Mouse (Mus musculus) splenic B cell, adult 2 months (primary cell): ENCODE data around the gene Hnrnph3.
A peak's percentile ranks its signal among the peaks of the same experiment; 100 is the strongest.

Experiments used
- DNase-seq: peaks from one replicate; pipeline ENCODE4 v3.0.0-alpha.2; 2011; ENCODE audit warnings: low read depth, low spot score
- H3K27me3 ChIP-seq: 2 replicates; pipeline ENCODE4 v1.6.1; 2012; ENCODE audit warnings: mild to moderate bottlenecking, low read length, moderate library complexity, mixed read lengths; ENCODE audit not compliant: control insufficient read depth, poor library complexity, insufficient read depth, severe bottlenecking
- H3K36me3 ChIP-seq: 2 replicates; pipeline ENCODE4 v1.6.1; 2012; ENCODE audit warnings: mild to moderate bottlenecking, low read length, moderate library complexity, mixed read lengths; ENCODE audit not compliant: control insufficient read depth, poor library complexity, insufficient read depth, severe bottlenecking

Gene Hnrnph3

DNA sequence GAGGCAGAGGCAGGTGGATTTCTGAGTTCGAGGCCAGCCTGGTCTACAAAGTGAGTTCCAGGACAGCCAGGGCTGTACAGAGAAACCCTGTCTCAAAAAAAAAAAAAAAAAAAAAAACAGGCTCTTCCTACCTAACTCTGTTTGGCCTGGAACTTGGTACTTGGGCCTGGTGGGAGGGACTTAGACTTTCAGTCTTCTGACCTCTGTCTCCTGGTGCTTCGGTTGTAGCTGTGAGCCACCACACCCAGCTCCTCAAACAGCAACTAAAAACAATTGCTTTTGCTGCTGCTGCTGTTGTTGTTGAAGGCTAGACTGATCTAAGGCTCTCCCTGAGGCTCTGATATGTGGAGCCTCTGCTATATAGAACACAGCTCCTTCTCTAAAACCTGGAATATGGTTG, 25.1 kb upstream of the Hnrnph3 start:
- DNase-seq: no peak
- Histone ChIP-seq H3K27me3 (no peaks in the 10 kb centered on the region), H3K36me3 (no peaks in the 10 kb centered on the region)

DNA sequence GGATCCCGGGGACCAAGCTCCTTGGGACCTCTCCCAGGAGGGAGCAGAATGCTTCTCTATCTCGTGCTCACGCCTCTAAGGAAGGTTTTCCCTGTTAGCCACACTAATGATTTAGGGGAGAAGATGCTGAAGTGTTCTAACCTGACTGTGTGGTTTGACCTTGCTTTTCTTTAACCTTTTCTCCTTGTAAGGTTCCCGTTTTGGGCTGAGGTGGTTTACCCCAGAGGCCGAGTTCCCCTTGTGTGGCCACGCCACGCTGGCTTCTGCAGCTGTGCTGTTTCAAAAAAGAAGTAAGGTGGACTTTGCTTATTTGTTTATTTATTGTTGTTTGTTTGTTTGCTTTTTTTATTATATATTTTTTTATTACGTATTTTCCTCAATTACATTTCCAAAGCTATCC, 23.7 kb upstream of the Hnrnph3 start:
- no peaks in the 10 kb centered on the region for H3K36me3 ChIP-seq
- no peaks in the 10 kb centered on the region for H3K27me3 ChIP-seq
- peak; percentile 46 for DNase-seq

DNA sequence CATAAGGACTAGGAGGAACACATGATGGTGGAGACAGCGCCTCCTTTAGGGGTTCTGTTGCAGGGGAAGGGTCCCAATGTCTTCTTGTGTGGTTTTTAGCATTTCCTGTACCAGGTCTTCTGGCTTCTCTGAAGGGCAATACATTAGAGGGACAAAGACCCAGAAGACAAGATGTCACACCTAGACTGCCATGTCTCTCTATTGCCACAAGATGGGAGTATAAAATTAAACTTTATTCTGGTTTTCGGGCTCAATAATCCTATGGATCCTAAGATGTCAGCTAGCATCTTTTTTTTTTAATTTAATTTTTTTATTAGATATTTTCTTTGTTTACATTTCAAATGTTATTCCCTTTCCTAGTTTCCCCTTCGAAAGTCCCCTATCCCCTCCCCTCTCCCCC, 19.1 kb upstream of the Hnrnph3 start:
- Histone ChIP-seq H3K27me3 (no peaks in the 10 kb centered on the region), H3K36me3 (no peaks in the 10 kb centered on the region)
- DNase-seq: no peak

DNA sequence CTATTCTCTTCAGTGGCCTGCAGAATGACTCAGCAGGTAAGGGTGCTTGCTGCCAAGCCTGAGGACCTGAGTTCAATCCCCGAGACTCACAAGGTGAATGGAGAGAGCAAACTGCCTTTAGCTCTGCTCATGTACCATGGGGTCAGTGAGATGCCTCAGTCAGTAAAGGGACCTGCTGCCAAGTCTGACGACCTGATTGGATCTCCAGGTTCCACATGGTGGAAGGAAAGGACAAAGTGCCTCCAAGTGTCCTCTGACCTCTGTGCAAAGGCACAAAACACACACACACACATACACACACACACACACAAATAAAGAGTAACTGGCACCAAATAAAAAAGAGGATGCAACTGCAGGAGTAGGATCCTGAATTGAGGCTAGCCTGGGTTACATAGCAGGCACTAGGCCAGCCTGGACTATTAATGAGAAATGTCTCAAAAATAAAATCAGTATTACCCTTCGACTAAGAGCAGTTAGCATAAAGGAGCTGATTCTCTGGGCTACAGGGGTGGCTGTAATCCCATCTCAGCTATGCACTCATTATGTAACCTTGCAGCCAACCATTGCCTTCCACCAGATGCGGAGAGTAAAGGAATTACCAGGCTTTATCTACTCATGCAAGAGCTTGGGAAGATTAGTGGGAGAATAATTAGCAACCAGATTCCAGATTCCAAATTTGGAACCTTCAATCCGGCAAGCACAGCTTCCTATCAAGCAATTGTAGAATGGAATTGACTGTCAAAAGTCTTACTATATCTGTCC, 16.0 kb upstream of the Hnrnph3 start:
- no peaks in the 10 kb centered on the region for H3K36me3 ChIP-seq
- H3K27me3 ChIP-seq: no peaks in the 10 kb centered on the region
- DNase-seq: no peak

DNA sequence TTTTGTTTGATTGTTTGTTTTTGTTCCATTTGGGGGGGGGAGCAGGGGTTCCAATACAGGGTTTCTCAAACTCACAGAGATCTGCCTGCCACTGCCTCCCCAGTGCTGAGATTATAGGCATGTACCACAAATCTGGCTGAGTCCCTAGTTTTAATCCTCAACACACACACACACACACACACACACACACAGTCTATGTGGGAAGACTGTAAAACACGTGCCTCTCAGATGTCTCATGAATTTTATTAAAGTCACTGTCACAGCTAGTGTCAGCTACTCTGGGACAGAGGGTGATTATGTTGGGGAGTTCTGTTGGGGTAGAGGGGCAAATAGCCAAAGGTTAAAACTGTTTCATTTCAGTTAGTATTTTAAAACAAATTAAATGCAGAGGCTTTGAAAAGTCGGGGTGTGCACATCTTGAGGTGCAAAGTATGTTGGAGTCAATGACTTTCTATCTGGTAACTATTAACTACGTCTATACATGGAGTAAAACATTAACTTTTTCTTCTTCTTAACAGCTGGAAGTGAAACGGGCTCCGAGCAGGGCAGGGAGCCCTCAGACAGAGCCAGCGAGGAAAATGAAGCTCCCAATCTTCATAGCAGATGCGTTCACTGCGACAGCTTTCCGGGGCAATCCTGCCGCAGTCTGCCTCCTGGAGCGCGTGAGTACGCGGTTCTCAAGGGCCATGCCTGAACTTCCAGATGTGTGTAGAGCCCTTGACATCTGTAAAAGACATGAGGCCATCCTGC, 14.7 kb upstream of the Hnrnph3 start:
- H3K36me3 ChIP-seq: no peaks in the 10 kb centered on the region
- H3K27me3 ChIP-seq: no peaks in the 10 kb centered on the region
- no peak for DNase-seq

DNA sequence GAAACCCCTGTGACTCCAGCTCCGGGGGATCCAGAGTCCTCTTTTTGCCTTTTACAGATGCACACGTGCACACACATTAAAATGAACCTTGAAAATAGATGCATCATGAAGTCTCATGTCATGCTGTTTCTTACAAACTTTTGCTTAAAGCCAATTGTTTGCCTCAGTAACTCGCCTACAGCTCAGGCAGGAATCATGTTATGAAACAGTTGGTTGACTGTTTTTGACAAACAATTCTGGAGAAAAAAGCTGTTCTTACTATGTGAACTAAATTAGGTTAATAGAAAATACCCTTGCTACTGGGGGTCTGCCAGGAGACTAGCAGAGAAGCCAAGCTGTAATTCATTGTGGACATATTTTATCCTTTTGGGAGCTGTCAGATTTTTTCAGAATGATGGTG, 8.9 kb upstream of the Hnrnph3 start:
- DNase-seq: no peak
- Histone ChIP-seq H3K27me3 (no peaks in the 10 kb centered on the region; the same call in 1 of the 2 replicates), H3K36me3 (no peaks in the 10 kb centered on the region)

DNA sequence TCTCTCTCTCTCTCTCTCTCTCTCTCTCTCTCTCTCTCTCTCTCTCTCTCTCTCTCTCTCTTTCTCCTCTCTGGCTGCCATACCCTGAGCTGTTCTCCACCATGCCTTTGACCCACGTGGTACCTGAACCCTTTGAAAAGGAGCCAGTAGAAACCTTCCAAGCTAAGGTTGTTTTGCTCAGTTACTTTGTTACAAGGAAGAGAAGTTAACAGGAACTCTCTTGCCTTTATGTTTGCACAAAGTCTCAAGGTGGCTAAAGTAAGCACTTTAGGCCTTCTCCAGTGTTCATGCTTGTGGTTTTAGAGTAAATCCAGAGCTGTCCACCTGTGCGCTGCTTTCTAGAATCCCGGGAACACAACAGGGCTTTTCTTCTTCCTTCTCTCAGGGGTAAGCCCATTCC, 8.2 kb upstream of the Hnrnph3 start:
- no peaks in the 10 kb centered on the region; the same call in 1 of the 2 replicates for H3K27me3 ChIP-seq
- H3K36me3 ChIP-seq: no peaks in the 10 kb centered on the region
- no peak for DNase-seq

DNA sequence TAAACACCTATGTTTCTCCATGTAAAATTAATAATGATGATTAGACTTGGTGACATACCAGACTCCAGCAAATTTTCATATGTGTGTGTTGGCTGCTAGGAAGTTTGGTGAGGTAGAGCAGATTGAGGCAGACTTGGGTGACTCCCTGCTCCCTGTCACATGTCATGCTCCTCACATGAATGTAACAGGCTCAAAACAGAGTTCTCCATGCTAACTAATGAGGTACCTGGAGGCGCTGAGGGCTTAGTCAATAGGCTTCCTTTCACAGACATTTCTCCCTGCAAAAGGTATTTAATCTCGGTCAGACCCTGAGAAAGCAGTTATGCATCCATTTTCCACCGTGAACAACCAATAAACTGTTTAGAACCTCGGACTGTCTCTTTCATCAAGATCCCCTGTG, 4.4 kb upstream of the Hnrnph3 start:
- Histone ChIP-seq H3K36me3 (peaks cover 1% of the 10 kb centered on the region; the same call in 1 of the 2 replicates), H3K27me3 (no peaks in the 10 kb centered on the region; the same call in 1 of the 2 replicates)
- DNase-seq: no peak

DNA sequence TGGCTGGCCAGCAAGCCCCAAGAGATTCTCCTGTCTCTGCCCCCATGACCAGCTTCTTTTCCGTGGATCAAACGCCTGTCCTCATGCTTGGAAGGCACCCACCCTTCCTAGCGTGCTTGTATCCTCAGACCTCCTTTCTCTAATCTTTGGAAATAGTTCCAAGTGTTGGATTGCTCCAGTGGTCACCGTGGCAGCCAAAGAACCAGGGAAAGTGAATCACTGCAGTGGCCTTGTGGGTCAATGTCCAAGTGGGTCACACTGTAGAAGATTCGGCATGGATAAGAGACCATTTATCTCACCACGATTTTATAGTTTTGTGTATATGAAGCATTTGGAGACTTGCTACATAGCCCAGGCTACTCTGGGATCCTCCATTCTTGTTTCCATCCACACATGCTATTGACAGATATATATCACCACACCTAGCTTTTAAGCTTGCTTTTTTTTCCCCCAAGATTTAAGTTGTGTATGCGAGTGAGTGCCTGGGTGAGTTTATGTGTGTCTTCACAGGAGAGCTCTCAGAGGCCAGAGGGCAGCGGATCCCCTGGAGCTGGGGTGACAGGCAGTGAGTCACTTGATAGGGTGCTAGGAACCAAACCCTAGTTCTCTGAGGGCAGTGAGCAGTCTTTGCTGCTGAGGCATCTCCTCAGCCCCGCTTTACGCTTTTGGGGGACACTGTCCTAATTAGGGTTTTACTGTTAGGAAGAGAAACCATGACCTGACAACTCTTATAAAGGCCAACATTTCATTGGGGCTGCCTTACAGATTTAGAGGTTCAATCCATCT, 3.6 kb upstream of the Hnrnph3 start:
- Histone ChIP-seq H3K36me3 (peaks cover 1% of the 10 kb centered on the region; the same call in 1 of the 2 replicates), H3K27me3 (no peaks in the 10 kb centered on the region; the same call in 1 of the 2 replicates)
- no peak for DNase-seq

DNA sequence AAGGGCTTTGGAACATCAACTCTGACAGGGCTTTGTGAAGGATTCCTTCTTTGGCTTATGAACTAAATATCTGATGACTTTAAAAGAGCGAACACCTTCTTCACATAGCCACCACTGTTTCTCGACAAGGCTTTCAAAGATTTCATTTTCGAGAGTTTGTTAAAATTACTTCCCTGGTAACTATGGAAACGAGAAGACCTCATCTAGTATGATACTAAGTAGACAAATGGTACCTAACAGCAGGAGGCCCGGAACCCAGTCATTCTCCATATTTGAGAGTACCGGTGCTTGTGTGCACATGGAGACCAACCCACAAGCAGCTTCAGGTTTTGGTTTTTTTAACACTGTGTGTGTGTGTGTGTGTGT, 2.8 kb upstream of the Hnrnph3 start:
- no peaks in the 10 kb centered on the region; the same call in 1 of the 2 replicates for H3K27me3 ChIP-seq
- DNase-seq: no peak
- peaks cover 1% of the 10 kb centered on the region; the same call in 1 of the 2 replicates for H3K36me3 ChIP-seq

DNA sequence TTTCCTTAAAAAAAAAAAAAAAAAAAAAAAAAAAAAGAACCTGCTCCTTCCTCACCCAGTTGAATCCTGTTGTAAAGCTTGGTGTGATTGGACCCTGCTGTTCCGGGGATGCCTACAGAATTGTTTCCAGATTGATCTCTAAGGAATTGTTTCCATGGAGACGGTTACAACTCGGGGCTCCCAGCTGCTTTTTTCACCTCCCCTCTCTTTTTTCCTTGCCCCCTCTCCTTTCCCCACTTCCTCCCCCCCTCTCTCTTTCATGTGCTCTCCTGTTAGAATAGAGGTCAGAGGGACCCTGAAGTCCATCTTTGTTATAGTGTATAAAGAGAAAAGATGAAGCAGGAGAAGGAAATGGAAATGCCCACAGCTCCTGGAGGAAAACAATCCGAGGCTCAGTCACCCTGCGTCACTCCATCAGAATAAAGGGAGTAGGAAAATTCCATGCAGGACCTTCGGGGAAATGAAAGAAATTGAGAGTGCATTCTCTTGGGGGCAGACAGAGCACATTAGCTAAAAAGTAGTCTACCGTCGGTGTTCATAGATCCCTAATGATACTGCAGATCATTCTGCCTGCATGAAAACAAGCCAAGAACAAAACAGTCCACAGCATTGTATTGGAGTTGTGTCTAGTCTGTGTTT, 2.3 kb upstream of the Hnrnph3 start:
- no peak for DNase-seq
- H3K27me3 ChIP-seq: no peaks in the 10 kb centered on the region; the same call in 1 of the 2 replicates
- peaks cover 1% of the 10 kb centered on the region; the same call in 1 of the 2 replicates for H3K36me3 ChIP-seq

DNA sequence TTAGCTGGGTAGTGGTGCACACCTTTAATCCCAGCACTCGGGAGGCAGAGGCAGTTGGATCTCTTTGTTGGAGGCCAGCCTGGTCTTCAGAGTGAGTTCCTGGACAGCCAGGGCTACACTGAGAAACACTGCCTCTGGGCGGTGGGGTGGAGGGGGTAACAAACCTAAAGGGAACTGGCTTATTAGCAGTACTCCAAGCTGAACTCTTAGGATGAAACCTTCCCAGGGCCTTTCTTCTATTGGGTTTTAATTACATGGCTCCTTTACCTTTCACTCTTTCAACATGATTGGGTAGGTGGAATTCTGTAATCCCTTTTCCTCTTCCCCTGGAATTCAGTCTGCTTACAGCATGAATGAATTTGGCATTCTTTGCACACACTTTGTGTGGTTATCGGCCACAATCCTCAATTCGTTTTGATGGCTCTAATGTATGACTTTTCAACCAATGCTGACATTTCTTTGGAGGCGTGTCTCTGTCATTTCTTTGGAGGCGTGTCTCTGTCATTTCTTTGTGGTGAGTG, 1.5 kb upstream of the Hnrnph3 start:
- Histone ChIP-seq H3K36me3 (peaks cover 1% of the 10 kb centered on the region; the same call in 1 of the 2 replicates), H3K27me3 (no peaks in the 10 kb centered on the region; the same call in 1 of the 2 replicates)
- peak; percentile 12 for DNase-seq

DNA sequence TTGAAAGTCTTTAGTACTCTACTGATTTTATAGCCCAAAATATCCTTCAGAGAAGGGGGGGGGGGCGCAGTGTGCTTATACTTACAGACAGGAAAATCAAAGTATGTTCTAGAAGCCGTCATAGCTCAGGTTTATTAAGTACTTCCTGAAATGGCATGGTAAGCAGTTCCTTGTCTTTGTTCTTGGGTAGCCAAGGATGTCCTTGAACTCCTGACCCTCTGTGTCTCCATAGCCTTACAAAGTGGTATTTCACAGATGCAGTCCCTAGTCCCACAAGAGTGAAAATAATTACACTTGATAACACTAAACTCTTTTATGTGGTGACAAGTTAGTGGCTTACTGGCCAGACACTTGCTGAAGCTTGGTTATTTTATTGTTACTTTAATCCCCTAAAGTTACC, 999 bp upstream of the Hnrnph3 start:
- Histone ChIP-seq H3K36me3 (peaks cover 1% of the 10 kb centered on the region; the same call in 1 of the 2 replicates), H3K27me3 (no peaks in the 10 kb centered on the region; the same call in 1 of the 2 replicates)
- DNase-seq: peak; percentile 72

DNA sequence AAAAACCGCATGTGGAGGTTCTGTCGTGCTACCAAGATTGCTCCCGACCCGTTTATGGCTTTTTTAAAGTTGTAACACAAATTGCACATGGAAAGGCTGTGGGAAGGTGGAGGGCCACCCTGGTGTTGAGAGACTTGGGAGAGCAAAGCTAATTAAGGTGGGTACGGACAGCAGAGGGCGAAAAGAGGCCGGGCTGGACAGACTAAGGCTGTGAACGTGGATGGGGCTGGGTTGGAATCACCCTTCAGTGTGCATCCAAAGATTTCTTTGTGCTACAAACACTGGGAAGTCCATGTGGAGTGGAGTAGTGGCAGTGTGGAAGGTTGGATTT, 528 bp upstream of the Hnrnph3 start:
- Histone ChIP-seq H3K36me3 (peaks cover 1% of the 10 kb centered on the region; the same call in 1 of the 2 replicates), H3K27me3 (no peaks in the 10 kb centered on the region; the same call in 1 of the 2 replicates)
- DNase-seq: peak; percentile 60
